8 mouse cellular contexts compared by ENCODE assay signal in genomic region chr9:62678550-62679155, GRCm38 (mm10). TPM values are rescaled to one million over a fixed set of nuclear protein-coding genes. Genes with fewer than 3 reads are reported as not detected.
DNase-seq lines count a peak whose midpoint lies in the region; ATAC-seq and TF ChIP-seq lines count a peak whose summit lies in the region.

No protein-coding gene starts in this region.

- no peaks in the 10 kb centered on the region for H3K36me3 ChIP-seq in ES-E14 (ENCODE audit: control insufficient read depth, insufficient read depth, low read length, poor library complexity, severe bottlenecking)
- H3K36me3 ChIP-seq in forebrain, embryonic 16.5 days (ENCODE audit: control insufficient read depth, insufficient read depth) = no peaks in the 10 kb centered on the region
- no peaks in the 10 kb centered on the region for H3K36me3 ChIP-seq in intestine, embryonic 14.5 days (ENCODE audit: control insufficient read depth, insufficient read depth, low read length)
- H3K36me3 ChIP-seq in midbrain, embryonic 16.5 days (ENCODE audit: control insufficient read depth, insufficient read depth, low read length) = no peaks in the 10 kb centered on the region
- H3K36me3 ChIP-seq in kidney, adult 2 months (ENCODE audit: control insufficient read depth, insufficient read depth, low read length) = no peaks in the 10 kb centered on the region

- in situ Hi-C loops in ES-E14 (cut with MboI; ENCODE audit: low sequenced_read_pairs in 2 of 2, unreplicated experiment in 2 of 2) = no loop called here

- peaks cover 28% of the 10 kb centered on the region for H3K27me3 ChIP-seq in forebrain, embryonic 16.5 days (replicated peaks; ENCODE audit: control insufficient read depth, insufficient read depth, low read length)
- peaks cover 38% of the 10 kb centered on the region for H3K27me3 ChIP-seq in intestine, embryonic 14.5 days (replicated peaks; ENCODE audit: control insufficient read depth, insufficient read depth, low read length)
- peaks cover 28% of the 10 kb centered on the region for H3K27me3 ChIP-seq in midbrain, embryonic 16.5 days (ENCODE audit: control insufficient read depth, insufficient read depth, low read depth, low read length)
- H3K27me3 ChIP-seq in kidney, adult 2 months (replicated peaks; ENCODE audit: control insufficient read depth, insufficient read depth, low read length) = 0 out of 2 replicates have a peak, but pooled peaks cover 1% of the 10 kb centered on the region

- H3K4me3 ChIP-seq in gastrocnemius, adult 2 months = peak overlapping the region; percentile 76
- H3K4me3 ChIP-seq in ES-E14 (ENCODE audit: insufficient read depth in 1 of 2, low read depth in 1 of 2, low read length in 2 of 2, poor library complexity in 1 of 2, severe bottlenecking in 1 of 2) = peak overlapping the region; percentile 46 to 50; a peak in 2 of 4 replicates
- H3K4me3 ChIP-seq in forebrain, embryonic 16.5 days (replicated peaks; ENCODE audit: low read length) = peak overlapping the region; percentile 40
- peak overlapping the region; percentile 46 for H3K4me3 ChIP-seq in intestine, embryonic 14.5 days (ENCODE audit: low read depth, low read length)
- H3K4me3 ChIP-seq in midbrain, embryonic 16.5 days (ENCODE audit: low read depth, low read length) = peak overlapping the region; percentile 39
- H3K4me3 ChIP-seq in kidney, adult 2 months (ENCODE audit: insufficient read depth, low read depth, low read length) = no peak overlapping the region

- 6% methylated on average over 22 of the region's 22 CpGs for WGBS in forebrain, embryonic 16.5 days
- 9% methylated on average over 22 of the region's 22 CpGs for WGBS in intestine, embryonic 14.5 days
- 4% methylated on average over 22 of the region's 22 CpGs for WGBS in midbrain, embryonic 16.5 days
- WGBS in kidney, adult 2 months = 11% methylated on average over 22 of the region's 22 CpGs

- no peaks in the 10 kb centered on the region for H3K9me3 ChIP-seq in ES-E14 (ENCODE audit: control insufficient read depth, insufficient read depth, low read depth, low read length)
- no peaks in the 10 kb centered on the region for H3K9me3 ChIP-seq in forebrain, embryonic 16.5 days (ENCODE audit: control insufficient read depth, low read length)
- no peaks in the 10 kb centered on the region for H3K9me3 ChIP-seq in intestine, embryonic 14.5 days (ENCODE audit: control insufficient read depth, low read length)
- H3K9me3 ChIP-seq in midbrain, embryonic 16.5 days (replicated peaks; ENCODE audit: control insufficient read depth, low read length, poor library complexity, severe bottlenecking) = no peaks in the 10 kb centered on the region

- peak; percentile 45 for DNase-seq in gastrocnemius, adult 2 months
- DNase-seq in gastrocnemius, postnatal 25 days = no peak
- DNase-seq in ES-E14 (ENCODE audit: low read depth, low spot score) = no peak
- DNase-seq in intestine, embryonic 14.5 days (ENCODE audit: low spot score) = peak; percentile 59
- no peak for DNase-seq in spleen, adult 18-20 months
- DNase-seq in kidney, adult 2 months = no peak

- 0 out of 4 replicates have a peak, but pooled peaks cover 0 to 2% of the 10 kb centered on the region in 2 experiments for H3K4me1 ChIP-seq in ES-E14 (ENCODE audit: control insufficient read depth in 2 of 2, insufficient read depth in 2 of 2, low read length in 2 of 2, poor library complexity in 1 of 2)
- peaks cover 17% of the 10 kb centered on the region for H3K4me1 ChIP-seq in forebrain, embryonic 16.5 days (replicated peaks; ENCODE audit: control insufficient read depth, insufficient read depth, low read length)
- peaks cover 4% of the 10 kb centered on the region; the same call in 1 of the 2 replicates for H3K4me1 ChIP-seq in intestine, embryonic 14.5 days (replicated peaks; ENCODE audit: control insufficient read depth, insufficient read depth, low read length)
- peaks cover 10% of the 10 kb centered on the region for H3K4me1 ChIP-seq in midbrain, embryonic 16.5 days (ENCODE audit: control insufficient read depth, insufficient read depth, low read length)
- no peaks in the 10 kb centered on the region for H3K4me1 ChIP-seq in kidney, adult 2 months (ENCODE audit: control insufficient read depth, insufficient read depth, low read length)

- no peak for TF ChIP-seq POLR2A in kidney, adult 2 months (IDR thresholded peaks at IDR 0.05; ENCODE audit: low read depth, low read length)

- intact Hi-C loops in gastrocnemius, adult 2 months (cut with DNase I) = no loop called here

- no peak for TF ChIP-seq CTCF in gastrocnemius, adult 2 months (IDR thresholded peaks at IDR 0.05)
- TF ChIP-seq CTCF in kidney, adult 2 months (conservative IDR thresholded peaks at IDR 0.05; ENCODE audit: insufficient read depth, insufficient read length, low read depth, low read length) = no peak

- H3K27ac ChIP-seq in gastrocnemius, adult 2 months = peak overlapping the region; percentile 77
- H3K27ac ChIP-seq in ES-E14 (ENCODE audit: insufficient read depth, low read depth, low read length, poor library complexity, severe bottlenecking) = no peak overlapping the region
- no peak overlapping the region for H3K27ac ChIP-seq in forebrain, embryonic 16.5 days (ENCODE audit: low read length)
- no peak overlapping the region for H3K27ac ChIP-seq in intestine, embryonic 14.5 days (ENCODE audit: low read depth)
- no peak overlapping the region for H3K27ac ChIP-seq in midbrain, embryonic 16.5 days (ENCODE audit: low read length)
- no peak overlapping the region for H3K27ac ChIP-seq in kidney, adult 2 months (ENCODE audit: insufficient read depth, low read depth, low read length)

- peak overlapping the region; percentile 61 for H3K4me2 ChIP-seq in forebrain, embryonic 16.5 days (ENCODE audit: low read length)
- H3K4me2 ChIP-seq in intestine, embryonic 14.5 days (ENCODE audit: low read length) = peak overlapping the region; percentile 77
- peak overlapping the region; percentile 69 for H3K4me2 ChIP-seq in midbrain, embryonic 16.5 days (ENCODE audit: low read length)

- no peak for ATAC-seq in forebrain, embryonic 16.5 days
- no peak for ATAC-seq in intestine, embryonic 14.5 days (replicated peaks; ENCODE audit: low FRiP score, low TSS enrichment, low read depth)
- no peak for ATAC-seq in midbrain, embryonic 16.5 days

- no peak overlapping the region for H3K9ac ChIP-seq in ES-E14 (ENCODE audit: insufficient read depth, low read depth, low read length, poor library complexity, severe bottlenecking)
- H3K9ac ChIP-seq in forebrain, embryonic 16.5 days (replicated peaks; ENCODE audit: low read depth, low read length) = no peak overlapping the region
- H3K9ac ChIP-seq in intestine, embryonic 14.5 days (ENCODE audit: low read length) = no peak overlapping the region; the same call in 1 of the 2 replicates
- peak overlapping the region; percentile 56; the same call in 1 of the 2 replicates for H3K9ac ChIP-seq in midbrain, embryonic 16.5 days (ENCODE audit: low read depth, low read length)

TF ChIP-seq in ES-E14, 5 proteins besides CTCF, POLR2A, EP300 and RAD21:
- TF ChIP-seq MAFK (IDR thresholded peaks at IDR 0.05; ENCODE audit: insufficient read depth, low read depth, low read length) = no peak
- TF ChIP-seq HCFC1 (IDR thresholded peaks at IDR 0.05; ENCODE audit: borderline replicate concordance, insufficient read depth, low read length) = no peak
- no peak for TF ChIP-seq CHD2 (IDR thresholded peaks at IDR 0.05; ENCODE audit: low read depth, low read length)
- TF ChIP-seq ZC3H11A (IDR thresholded peaks at IDR 0.05; ENCODE audit: borderline replicate concordance, low read depth, low read length) = no peak
- no peak for TF ChIP-seq ZNF384 (IDR thresholded peaks at IDR 0.05; ENCODE audit: low read depth, low read length)

RNA-seq across cellular contexts. Expression of gene Itga11, which starts 1.0 kb away (rescaled TPM):
- 1 to 10 TPM; 3.2 to 5.1 TPM for total RNA-seq in gastrocnemius, adult 2 months (2021)
- 1 to 10 TPM; 3.3 to 4.8 TPM for total RNA-seq in gastrocnemius, postnatal 25 days (2021)
- 1.0 and 1.3 TPM in 2 replicates for total RNA-seq in ES-E14 (2012; rRNA removed)
- 1.0 and 1.5 TPM in 2 replicates for polyA plus RNA-seq in forebrain, embryonic 16.5 days (2015; fragmentation: Nextera tagmentation; extraction: Ambion mirVana)
- polyA plus RNA-seq in intestine, embryonic 14.5 days (2014; fragmentation: Nextera tagmentation; extraction: Ambion mirVana) = 4.2 and 4.8 TPM in 2 replicates
- 0.98 and 1.4 TPM in 2 replicates for polyA plus RNA-seq in midbrain, embryonic 16.5 days (2015; fragmentation: Nextera tagmentation; extraction: Ambion mirVana)
- 0.35 and 0.41 TPM in 2 replicates for polyA plus RNA-seq in kidney, adult 2 months (2012; rRNA removed)

Comparison
In these comparisons a context has a peak if more than half of its experiments do, and no peak if none do; other contexts are left out.
1. DNase-seq: peak in gastrocnemius, adult 2 months (single experiment) and intestine, embryonic 14.5 days (single experiment); none in gastrocnemius, postnatal 25 days (single experiment), ES-E14 (single experiment), spleen, adult 18-20 months (0 of 2) and kidney, adult 2 months (single experiment).
2. Peak in every context shown above with its lines, with median percentiles within 50 percentile points of each other: H3K4me2 ChIP-seq.